Mouse (Mus musculus): ENCODE data around the gene Olfr357.

The Olfr357 gene

DNA sequence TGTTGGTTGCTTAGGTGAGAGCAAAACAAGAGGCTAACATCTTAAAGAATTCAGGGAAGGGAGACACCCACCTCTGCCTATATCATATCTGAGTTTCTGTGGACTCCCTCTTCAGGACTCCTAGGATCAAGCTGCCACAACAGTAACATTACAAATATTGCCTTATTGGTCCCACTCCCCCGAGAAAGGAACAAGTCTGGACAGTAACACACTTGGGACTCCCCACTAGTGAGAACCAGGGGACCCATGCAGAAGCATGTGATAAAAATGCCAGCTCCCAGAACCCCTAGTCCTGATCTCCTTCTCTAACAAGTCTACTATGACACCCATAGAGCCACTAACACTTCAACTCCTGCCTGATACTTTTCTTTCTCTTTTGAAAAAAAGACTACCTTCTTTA lies at the start of gene Olfr357:
Gene Olfr357, plus strand, starts transcription at position 301 of the 400 bp plus-strand sequence.
- DNase-seq (ENCODE audit: low spot score in 2 of 2) = no peak

GRCm38 (mm10) chr2:36997030-36997429 lies 3.4 kb downstream of the Olfr357 start:
- DNase-seq (ENCODE audit: low spot score in 2 of 2) = no peak

- no peak for DNase-seq (ENCODE audit: low spot score in 2 of 2)
Measured at GRCm38 (mm10) chr2:37009235-37009634, 15.6 kb downstream of the Olfr357 start, which contains the start of gene Olfr358. Olfr358 (minus strand) TSS chr2:37009335.

All from spleen, postnatal 10 days (tissue).